Mouse (Mus musculus): ENCODE measurements around the gene Olfr855.

Gene Olfr855

GRCm38 (mm10) chr9:19582317-19582716 lies at the start of gene Olfr855:
TSS of gene Olfr855 (plus strand) at chr9:19582617.
- no peak for DNase-seq

- no peak for DNase-seq
Measured at GRCm38 (mm10) chr9:19540976-19541375, 41.4 kb upstream of the Olfr855 start, which contains the start of gene Olfr853. TSS of gene Olfr853 (minus strand) at chr9:19541076.

- DNase-seq = no peak
Measured at GRCm38 (mm10) chr9:19567282-19567681, 15.1 kb upstream of the Olfr855 start, which contains the start of gene Olfr854. TSS of gene Olfr854 (minus strand) at chr9:19567382.

GRCm38 (mm10) chr9:19621297-19621696 lies 38.9 kb downstream of the Olfr855 start:
- DNase-seq = no peak

GRCm38 (mm10) chr9:19621843-19622822 lies 39.7 kb downstream of the Olfr855 start, which contains the start of gene Zfp317:
TSS of gene Zfp317 (plus strand) at chr9:19622102.
- DNase-seq = peak; percentile 85

- DNase-seq = no peak
Measured at GRCm38 (mm10) chr9:19629574-19629973, 47.2 kb downstream of the Olfr855 start.
